ENCODE assay signal across 12 mouse cellular contexts in the genomic region with DNA sequence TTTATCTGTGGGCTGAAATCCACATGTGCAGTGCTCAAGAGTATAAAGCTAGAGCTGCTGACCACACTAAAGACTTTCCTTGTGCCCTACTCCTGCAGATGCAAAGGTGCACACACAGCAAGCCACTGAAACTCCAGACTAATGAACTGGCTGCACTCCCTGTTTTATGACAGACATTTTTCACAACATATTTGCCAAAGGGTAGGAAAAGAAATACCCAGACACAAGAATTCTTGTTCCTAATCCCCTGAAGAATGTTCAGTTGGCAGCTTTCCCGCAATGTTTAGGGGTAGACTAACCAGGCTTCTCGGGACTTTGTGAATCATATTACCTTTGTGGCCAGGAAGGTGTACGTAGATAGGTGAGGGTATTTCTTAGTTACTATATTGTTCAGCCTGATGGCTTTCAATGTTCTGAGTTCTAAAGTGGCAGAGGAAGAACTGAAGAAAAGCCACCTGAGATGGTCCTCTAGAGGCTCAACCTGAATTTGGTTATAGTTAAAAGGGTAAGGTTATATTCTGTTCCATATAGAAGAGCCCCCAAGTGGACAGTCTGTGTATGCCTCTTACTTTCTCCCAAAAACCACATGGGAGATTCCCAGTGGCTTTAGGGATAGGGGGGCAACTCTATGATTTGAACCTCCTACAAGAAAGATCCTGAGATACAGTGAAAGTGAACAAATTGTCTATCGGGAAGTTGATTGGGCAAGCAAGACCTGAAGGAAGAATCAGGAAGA.
DNase-seq lines count a peak whose midpoint lies in the region; ATAC-seq and TF ChIP-seq lines count a peak whose summit lies in the region.
"Had no signal": no experiment of that assay in that cellular context is flagged by ENCODE, and none has a peak within 500 bp of the region (broad histone marks: within the 10 kb centered on the region; RNA-seq: fewer than 3 reads in every experiment).

No protein-coding gene starts in this region.

- TF ChIP-seq POLR2A in cerebellum, adult 2 months (IDR thresholded peaks at IDR 0.05; ENCODE audit: borderline replicate concordance, insufficient read depth, low read length) = no peak
- no peak for TF ChIP-seq POLR2A in heart, adult 2 months (IDR thresholded peaks at IDR 0.05; ENCODE audit: insufficient read depth, low read depth, low read length)
- no peak for TF ChIP-seq POLR2A in thymus, adult 2 months (IDR thresholded peaks at IDR 0.05; ENCODE audit: control insufficient read depth, extremely low read depth, insufficient read depth, low read length, poor library complexity)

- H3K4me3 ChIP-seq in cerebellum, adult 2 months (replicated peaks; ENCODE audit: insufficient read depth, low read depth, low read length) = no peak overlapping the region
- no peak overlapping the region for H3K4me3 ChIP-seq in heart, adult 2 months
- no peak overlapping the region for H3K4me3 ChIP-seq in heart, embryonic 12.5 days
- no peak overlapping the region for H3K4me3 ChIP-seq in midbrain, postnatal 0 days (ENCODE audit: low read depth, low read length)
- no peak overlapping the region for H3K4me3 ChIP-seq in midbrain, embryonic 11.5 days (ENCODE audit: low read depth, low read length)
- no peak overlapping the region for H3K4me3 ChIP-seq in thymus, adult 2 months (ENCODE audit: control insufficient read depth, insufficient read depth, low read length)
- H3K4me3 ChIP-seq in heart, embryonic 10.5 days = no peak overlapping the region

- intact Hi-C loops in heart, adult 2 months (cut with DNase I) = no loop called here

- TF ChIP-seq CTCF in cerebellum, adult 2 months (IDR thresholded peaks at IDR 0.05; ENCODE audit: borderline replicate concordance, insufficient read depth, low read depth, low read length) = 0 out of 2 replicates have a peak, but pooled peaks have one; percentile 10
- TF ChIP-seq CTCF in heart, adult 2 months (IDR thresholded peaks at IDR 0.05) = peak; percentile 39
- TF ChIP-seq CTCF in midbrain, postnatal 0 days (IDR thresholded peaks at IDR 0.05) = peak; percentile 36; the same call in 1 of the 2 replicates
- TF ChIP-seq CTCF in thymus, adult 2 months (IDR thresholded peaks at IDR 0.05; ENCODE audit: borderline replicate concordance, control insufficient read depth, extremely low read depth, insufficient read depth, low read length, poor library complexity) = no peak

- H3K36me3 ChIP-seq in heart, adult 2 months (ENCODE audit: control insufficient read depth, insufficient read depth, low read length) = no peaks in the 10 kb centered on the region
- no peaks in the 10 kb centered on the region for H3K36me3 ChIP-seq in heart, embryonic 12.5 days
- no peaks in the 10 kb centered on the region for H3K36me3 ChIP-seq in midbrain, postnatal 0 days (ENCODE audit: insufficient read depth, low read length)
- no peaks in the 10 kb centered on the region for H3K36me3 ChIP-seq in midbrain, embryonic 11.5 days (ENCODE audit: control insufficient read depth, insufficient read depth, low read length)
- H3K36me3 ChIP-seq in thymus, adult 2 months (ENCODE audit: control insufficient read depth, insufficient read depth, low read length) = no peaks in the 10 kb centered on the region
- H3K36me3 ChIP-seq in heart, embryonic 10.5 days = no peaks in the 10 kb centered on the region

- WGBS in cerebellum, adult 2 months = 84% methylated on average over 4 of the region's 4 CpGs
- 75% methylated on average over 4 of the region's 4 CpGs for WGBS in heart, adult 2 months
- whole genome bisulfite sequencing in heart, embryonic 12.5 days = 75% methylated on average over 4 of the region's 4 CpGs
- WGBS in midbrain, postnatal 0 days = 73% methylated on average over 4 of the region's 4 CpGs
- 83% methylated on average over 4 of the region's 4 CpGs for WGBS in midbrain, embryonic 11.5 days
- 89% methylated on average over 4 of the region's 4 CpGs for WGBS in thymus, adult 2 months
- WGBS in heart, embryonic 10.5 days = 79% methylated on average over 4 of the region's 4 CpGs

- H3K4me2 ChIP-seq in heart, embryonic 12.5 days = no peak overlapping the region
- no peak overlapping the region for H3K4me2 ChIP-seq in midbrain, postnatal 0 days (ENCODE audit: low read depth, low read length, poor library complexity, severe bottlenecking)
- H3K4me2 ChIP-seq in midbrain, embryonic 11.5 days = no peak overlapping the region

- DNase-seq in cerebellum, adult 2 months = no peak
- no peak for DNase-seq in cerebellum, postnatal 4 days (ENCODE audit: low spot score in 2 of 2)
- no peak for DNase-seq in heart, adult 2 months
- no peak for DNase-seq in midbrain, postnatal 0 days (ENCODE audit: low spot score)
- no peak for DNase-seq in midbrain, embryonic 11.5 days (ENCODE audit: low spot score, missing footprints)
- no peak for DNase-seq in thymus, adult 2 months
- DNase-seq in heart, embryonic 10.5 days (ENCODE audit: low spot score) = no peak
- DNase-seq: cerebellum, adult 11-12 months; lung, postnatal 10 days had no signal

- no peaks in the 10 kb centered on the region for H3K27me3 ChIP-seq in cerebellum, adult 2 months (ENCODE audit: control insufficient read depth, insufficient read depth, low read length)
- no peaks in the 10 kb centered on the region for H3K27me3 ChIP-seq in heart, adult 2 months (ENCODE audit: control insufficient read depth, insufficient read depth, low read length)
- no peaks in the 10 kb centered on the region for H3K27me3 ChIP-seq in heart, embryonic 12.5 days (replicated peaks)
- no peaks in the 10 kb centered on the region for H3K27me3 ChIP-seq in midbrain, postnatal 0 days (ENCODE audit: insufficient read depth, low read length)
- H3K27me3 ChIP-seq in midbrain, embryonic 11.5 days (ENCODE audit: control insufficient read depth, insufficient read depth, low read length) = no peaks in the 10 kb centered on the region
- no peaks in the 10 kb centered on the region for H3K27me3 ChIP-seq in thymus, adult 2 months (ENCODE audit: control insufficient read depth, insufficient read depth, low read length)
- no peaks in the 10 kb centered on the region for H3K27me3 ChIP-seq in heart, embryonic 10.5 days (ENCODE audit: insufficient read depth, poor library complexity, severe bottlenecking)

- no peak for TF ChIP-seq EP300 in heart, adult 2 months (IDR thresholded peaks at IDR 0.05; ENCODE audit: insufficient read depth, low read depth, low read length)

- H3K9ac ChIP-seq in heart, adult 2 months (ENCODE audit: low read depth, low read length) = no peak overlapping the region
- no peak overlapping the region for H3K9ac ChIP-seq in heart, embryonic 12.5 days
- no peak overlapping the region for H3K9ac ChIP-seq in midbrain, postnatal 0 days (replicated peaks; ENCODE audit: low read length, poor library complexity, severe bottlenecking)
- no peak overlapping the region for H3K9ac ChIP-seq in midbrain, embryonic 11.5 days (ENCODE audit: low read length)
- H3K9ac ChIP-seq: liver, embryonic 14.5 days had no signal

- no peak for ATAC-seq in heart, embryonic 12.5 days (ENCODE audit: insufficient number of reproducible peaks, low FRiP score)
- no peak for ATAC-seq in midbrain, postnatal 0 days (ENCODE audit: low FRiP score)
- no peak for ATAC-seq in midbrain, embryonic 11.5 days (ENCODE audit: low FRiP score)
- ATAC-seq: hindbrain, embryonic 16.5 days had no signal

- peaks cover 5% of the 10 kb centered on the region for H3K4me1 ChIP-seq in cerebellum, adult 2 months (ENCODE audit: control insufficient read depth, insufficient read depth, low read length)
- H3K4me1 ChIP-seq in heart, adult 2 months (ENCODE audit: control insufficient read depth, insufficient read depth, low read length) = no peaks in the 10 kb centered on the region
- H3K4me1 ChIP-seq in heart, embryonic 12.5 days (replicated peaks) = no peaks in the 10 kb centered on the region
- H3K4me1 ChIP-seq in midbrain, postnatal 0 days (ENCODE audit: insufficient read depth, low read length) = no peaks in the 10 kb centered on the region
- H3K4me1 ChIP-seq in midbrain, embryonic 11.5 days (ENCODE audit: control insufficient read depth, insufficient read depth, low read length) = no peaks in the 10 kb centered on the region
- H3K4me1 ChIP-seq in thymus, adult 2 months (replicated peaks; ENCODE audit: control insufficient read depth, insufficient read depth, low read length) = no peaks in the 10 kb centered on the region
- no peaks in the 10 kb centered on the region for H3K4me1 ChIP-seq in heart, embryonic 10.5 days

- H3K79me2 ChIP-seq in heart, adult 2 months (replicated peaks; ENCODE audit: control insufficient read depth, insufficient read depth, low read length) = no peaks in the 10 kb centered on the region

- no peaks in the 10 kb centered on the region for H3K9me3 ChIP-seq in heart, embryonic 12.5 days (replicated peaks)
- no peaks in the 10 kb centered on the region for H3K9me3 ChIP-seq in midbrain, postnatal 0 days (ENCODE audit: low read length)
- H3K9me3 ChIP-seq in midbrain, embryonic 11.5 days (ENCODE audit: control insufficient read depth, low read length) = no peaks in the 10 kb centered on the region
- no peaks in the 10 kb centered on the region for H3K9me3 ChIP-seq in heart, embryonic 10.5 days

- H3K27ac ChIP-seq in cerebellum, adult 2 months (ENCODE audit: insufficient read depth, low read length) = no peak overlapping the region
- H3K27ac ChIP-seq in heart, adult 2 months = no peak overlapping the region
- no peak overlapping the region for H3K27ac ChIP-seq in heart, embryonic 12.5 days (ENCODE audit: poor library complexity, severe bottlenecking)
- no peak overlapping the region for H3K27ac ChIP-seq in midbrain, postnatal 0 days (ENCODE audit: low read depth, low read length)
- no peak overlapping the region for H3K27ac ChIP-seq in midbrain, embryonic 11.5 days (ENCODE audit: low read depth, low read length)
- no peak overlapping the region for H3K27ac ChIP-seq in thymus, adult 2 months (ENCODE audit: control insufficient read depth, insufficient read depth, low read length)
- H3K27ac ChIP-seq in heart, embryonic 10.5 days = no peak overlapping the region
- H3K27ac ChIP-seq: liver, embryonic 14.5 days had no signal
